Mouse (Mus musculus) testis, postnatal 14 days (tissue): ENCODE measurements at regions not wholly inside any gene's neighbourhood (a gene's known extent, or its start where the extent isn't known, plus 50 kb on each side); places are given as distances from the start of the nearest gene placed in this dataset.

Experiments used
- DNase-seq: peaks from one replicate; pipeline ENCODE4 v3.0.0; 2021; ENCODE audit warnings: low spot score

GRCm38 (mm10) chr12:27838384-27838783 lies 496.0 kb upstream of the Sox11 start:
- DNase-seq = no peak

DNA sequence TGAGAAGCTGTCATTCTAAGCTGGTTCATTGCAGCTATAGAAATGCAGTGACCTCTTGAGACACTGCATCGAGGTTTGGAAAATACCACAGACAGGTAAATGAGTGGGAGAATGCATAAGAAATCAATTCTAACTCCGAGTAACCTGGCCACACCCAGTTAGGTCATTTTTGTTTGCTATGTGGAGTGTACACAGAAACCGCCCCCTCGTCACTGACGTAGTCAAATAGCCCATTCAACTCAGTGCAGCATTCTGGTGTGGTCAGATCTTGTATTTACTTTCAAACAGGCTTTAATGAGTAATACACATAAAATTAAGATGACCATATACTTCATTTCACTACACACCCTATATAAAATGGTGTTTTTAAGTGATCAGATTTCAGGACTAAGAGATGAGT lies 483.8 kb upstream of the Sox11 start:
- DNase-seq = no peak

DNA sequence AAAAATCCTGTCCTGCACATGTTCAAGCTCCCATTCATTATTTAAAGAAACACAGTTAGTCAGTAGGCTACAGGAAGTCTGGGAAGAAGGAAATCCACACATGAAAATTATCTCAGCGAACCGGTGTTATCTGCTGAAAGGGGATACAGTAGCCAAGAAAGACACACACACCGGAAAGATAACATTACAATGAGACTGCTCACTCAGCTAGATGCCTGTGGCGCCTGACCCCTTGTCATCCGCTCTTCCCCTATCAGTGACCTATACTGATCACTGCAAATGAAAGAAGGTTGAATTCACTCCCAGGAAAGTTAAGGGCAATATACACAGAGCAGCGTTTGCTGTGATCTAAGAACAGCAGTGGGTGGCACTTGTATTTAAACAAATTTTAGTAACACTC lies 481.0 kb upstream of the Sox11 start:
- DNase-seq = no peak

GRCm38 (mm10) chr12:27796642-27797041 lies 454.3 kb upstream of the Sox11 start:
- DNase-seq = no peak

DNA sequence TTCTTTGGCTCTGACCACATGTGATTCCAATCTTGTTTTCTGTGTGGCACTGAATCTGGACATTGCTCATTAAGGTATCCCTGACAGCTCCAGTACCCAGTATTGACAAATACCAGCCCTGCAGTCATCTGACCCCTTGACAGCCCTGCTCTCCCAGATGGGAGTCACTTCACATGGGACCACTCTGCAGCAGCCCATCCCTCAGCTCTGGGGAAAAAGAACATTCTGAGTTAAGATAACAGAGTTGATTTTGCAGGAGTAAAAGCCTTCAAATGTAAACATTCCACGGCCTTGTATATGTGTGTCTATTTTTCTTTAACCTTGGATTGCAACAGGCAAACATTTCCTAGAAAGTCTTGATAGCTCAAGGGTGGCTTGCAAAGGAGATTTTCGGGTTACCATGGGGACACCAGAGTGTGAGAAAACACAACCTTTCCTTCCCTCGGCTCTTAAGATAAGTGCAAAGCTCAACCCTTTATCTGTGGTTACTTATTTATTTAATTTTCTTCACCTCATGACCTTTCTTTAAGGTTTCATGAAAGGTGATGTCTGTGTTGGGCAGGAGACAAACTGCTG lies 444.4 kb upstream of the Sox11 start:
- no peak for DNase-seq

DNA sequence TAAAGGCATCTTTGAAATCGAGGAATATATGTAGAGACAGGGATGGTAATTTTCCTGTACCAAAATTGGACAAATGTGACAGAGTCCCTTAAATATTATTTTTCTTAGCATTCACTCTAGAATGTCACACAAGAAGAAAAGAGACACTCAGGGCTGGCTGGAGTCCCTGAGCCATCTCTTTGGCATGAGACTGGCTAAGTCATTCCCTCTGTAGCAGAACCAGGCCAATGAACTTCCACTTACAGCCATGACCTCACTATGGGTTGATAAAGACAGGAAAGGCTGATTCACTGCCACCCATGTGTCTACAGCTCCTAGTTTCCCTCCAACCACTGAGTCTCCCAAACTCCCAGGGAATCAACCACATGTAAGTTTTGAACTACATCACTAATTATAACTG lies 438.4 kb upstream of the Sox11 start:
- no peak for DNase-seq

DNA sequence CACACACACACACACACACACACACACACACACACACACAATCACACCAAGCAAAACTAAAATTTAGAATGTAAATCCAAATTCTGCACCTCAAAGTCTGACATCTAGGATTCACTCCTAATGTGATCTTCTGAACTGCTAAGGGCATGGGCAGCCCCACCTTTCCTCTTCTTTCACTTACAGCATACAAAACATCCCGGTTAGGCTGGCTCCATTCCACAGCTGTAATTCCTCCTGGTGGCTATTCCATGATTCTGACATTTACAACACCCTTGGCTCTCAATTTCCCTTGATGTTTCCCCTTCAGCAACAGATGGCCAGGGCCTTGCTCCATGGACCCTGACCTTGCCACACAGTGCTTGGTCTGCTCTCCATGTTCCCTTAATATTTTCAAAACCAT lies 423.6 kb upstream of the Sox11 start:
- DNase-seq = no peak

- no peak for DNase-seq
Observed at GRCm38 (mm10) chr12:27759016-27759415, 416.6 kb upstream of the Sox11 start.

- DNase-seq = no peak
Observed at GRCm38 (mm10) chr12:27757641-27758040, 415.3 kb upstream of the Sox11 start.

- no peak for DNase-seq
Observed at GRCm38 (mm10) chr12:27724619-27725200, 382.3 kb upstream of the Sox11 start.

GRCm38 (mm10) chr12:27680459-27680858 lies 338.1 kb upstream of the Sox11 start:
- no peak for DNase-seq

DNA sequence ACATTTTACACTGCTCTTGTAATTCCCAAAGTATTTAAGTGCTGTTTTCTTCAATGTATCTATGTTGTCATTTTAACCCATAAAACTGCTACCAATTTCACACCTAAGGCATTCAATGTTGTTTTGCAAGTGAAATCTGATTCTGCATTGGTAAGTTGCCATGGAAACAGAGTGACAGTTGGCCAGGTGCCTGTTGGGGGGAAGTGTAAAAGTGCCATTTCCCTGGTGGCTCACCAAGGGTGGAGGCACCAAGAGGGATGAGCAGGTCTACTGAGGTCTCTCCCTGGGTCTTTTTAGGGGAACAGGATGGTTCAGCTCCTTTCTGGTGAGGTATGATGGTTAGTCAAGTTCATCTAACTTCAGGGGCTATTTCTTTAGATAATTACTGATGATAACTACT lies 331.0 kb upstream of the Sox11 start:
- no peak for DNase-seq

- no peak for DNase-seq
Observed at GRCm38 (mm10) chr12:27670650-27671084, 328.3 kb upstream of the Sox11 start.

GRCm38 (mm10) chr12:27670190-27670589 lies 327.8 kb upstream of the Sox11 start:
- no peak for DNase-seq

- DNase-seq = no peak
Observed at GRCm38 (mm10) chr12:27669542-27669941, 327.2 kb upstream of the Sox11 start.

DNA sequence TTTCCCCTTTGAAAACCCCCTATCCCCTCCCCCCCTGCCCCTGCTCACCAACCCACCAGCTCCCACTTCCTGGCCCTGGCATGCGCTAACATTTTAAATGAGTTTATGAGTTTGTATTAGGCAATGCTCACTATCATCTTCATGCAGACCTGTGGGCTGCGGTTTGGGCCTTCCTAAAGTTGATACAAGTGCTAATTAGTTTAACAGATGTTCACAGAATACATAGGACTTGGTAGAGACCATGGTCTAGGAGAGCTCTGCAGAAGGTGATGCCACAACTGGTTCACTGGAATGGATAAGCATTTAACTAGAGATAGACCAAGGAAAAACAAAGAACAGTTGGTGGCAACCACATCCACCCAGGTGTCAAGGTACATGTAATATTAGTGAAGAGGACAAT lies 324.1 kb upstream of the Sox11 start:
- no peak for DNase-seq

DNA sequence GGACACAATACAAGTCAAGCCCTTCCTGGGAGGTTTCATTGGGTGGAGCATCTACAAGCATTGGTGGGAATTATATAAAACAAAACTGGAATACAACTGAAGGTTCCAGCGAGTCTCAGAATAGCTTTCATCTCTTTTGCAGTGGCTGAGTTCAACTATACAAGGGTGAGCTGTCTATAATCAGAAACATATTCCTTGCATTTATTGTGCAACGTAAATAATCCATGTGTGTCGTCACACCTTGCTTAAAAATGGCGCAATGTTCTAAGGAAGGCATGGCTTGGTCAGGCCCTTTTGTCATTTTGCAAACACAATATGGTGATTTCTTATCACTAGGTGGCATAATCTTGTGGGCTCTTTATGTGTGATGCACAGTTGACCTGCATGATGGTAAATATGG lies 320.8 kb upstream of the Sox11 start:
- DNase-seq = no peak

DNA sequence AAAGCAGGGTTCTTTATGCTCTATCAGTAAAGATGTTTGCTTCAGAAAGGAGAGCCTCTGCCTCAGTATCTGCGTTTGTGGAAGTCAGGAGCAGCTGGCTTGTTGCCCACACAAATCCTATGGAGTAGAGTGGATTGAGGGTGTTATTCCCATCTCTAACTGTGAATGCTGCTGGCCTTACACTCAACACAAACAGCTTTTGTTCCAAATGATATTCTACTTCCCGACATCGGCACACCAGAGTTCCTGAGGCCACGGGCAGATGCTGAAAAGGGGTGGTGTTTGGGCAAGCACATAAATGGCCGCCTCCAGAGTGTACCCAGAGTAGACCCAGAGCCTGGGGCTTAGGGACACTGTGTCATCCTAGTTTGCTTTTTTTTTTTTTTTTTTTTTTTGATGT lies 320.3 kb upstream of the Sox11 start:
- no peak for DNase-seq

- DNase-seq = no peak
Observed at GRCm38 (mm10) chr12:27657536-27657935, 315.2 kb upstream of the Sox11 start.

GRCm38 (mm10) chr12:27653541-27653940 lies 311.2 kb upstream of the Sox11 start:
- no peak for DNase-seq

- DNase-seq = no peak
Observed at GRCm38 (mm10) chr12:27648602-27649001, 306.2 kb upstream of the Sox11 start.

GRCm38 (mm10) chr12:27646497-27647307 lies 304.3 kb upstream of the Sox11 start:
- DNase-seq = no peak

GRCm38 (mm10) chr12:27619616-27620015 lies 277.2 kb upstream of the Sox11 start:
- no peak for DNase-seq
